Mouse (Mus musculus) liver, embryonic 14.5 days (tissue): ENCODE results near the gene Isy1. TPM values are rescaled to one million over a fixed set of nuclear protein-coding genes. Genes with fewer than 3 reads are reported as not detected.
"Not testable (repeated sequence)": the region's sequence is repeated elsewhere in the genome, so short reads cannot be mapped to it uniquely, and the experiment has no call there.

Source experiments
- ATAC-seq: fragments of 200-750 bp; cut with Nextera tagmentation; 2 replicates; pipeline ENCODE4 v1.8.0; 2017; ENCODE audit warnings: moderate number of reproducible peaks, mild to moderate bottlenecking, moderate library complexity; ENCODE audit not compliant: insufficient read depth
- DNase-seq, 3 experiments: peaks; one replicate each; pipeline ENCODE4 v3.0.0-alpha.2; 2012 to 2013; ENCODE audit warnings: low read depth in 3 of 3, low spot score in 3 of 3
- H3K27ac ChIP-seq: fragments of 300-500 bp; sonication (generic); 2 replicates; pipeline ENCODE4 v1.5.1; 2014; ENCODE audit warnings: moderate library complexity, mild to moderate bottlenecking, control low read depth, inconsistent platforms
- H3K27me3 ChIP-seq: fragments of 300-500 bp; sonication (generic); 2 replicates; pipeline ENCODE4 v1.6.1; 2014; ENCODE audit warnings: mild to moderate bottlenecking, low read length, moderate library complexity; ENCODE audit not compliant: control insufficient read depth, insufficient read depth
- H3K36me3 ChIP-seq: fragments of 300-500 bp; sonication (generic); replicated peaks from 2 replicates; pipeline ENCODE4 v1.6.1; 2014; ENCODE audit warnings: low read depth; ENCODE audit not compliant: control insufficient read depth, insufficient read depth
- H3K4me1 ChIP-seq, 2 experiments: fragments of 200-500 bp in 1 of 2; fragments of 300-500 bp in 1 of 2; sonication (generic) in 1 of 2; replicated peaks; 2 replicates each; pipeline ENCODE4 v1.6.1; 2012 to 2014; ENCODE audit warnings: antibody characterized with exemption in 1 of 2, inconsistent platforms in 1 of 2, low read length in 1 of 2; ENCODE audit not compliant: control insufficient read depth in 2 of 2, insufficient read depth in 2 of 2
- H3K4me2 ChIP-seq: fragments of 300-500 bp; sonication (generic); 2 replicates; pipeline ENCODE4 v1.6.1; 2014; ENCODE audit warnings: low read depth, mild to moderate bottlenecking, control low read depth, moderate library complexity
- H3K4me3 ChIP-seq, 2 experiments: fragments of 200-500 bp in 1 of 2; fragments of 300-500 bp in 1 of 2; sonication (generic) in 1 of 2; 2 replicates each; pipeline ENCODE4 v1.5.1; 2012 to 2014; ENCODE audit warnings: low read depth in 2 of 2, low read length in 2 of 2, mild to moderate bottlenecking in 2 of 2, control low read depth in 1 of 2, inconsistent platforms in 1 of 2, moderate library complexity in 1 of 2; ENCODE audit not compliant: insufficient read depth in 1 of 2
- H3K9ac ChIP-seq: fragments of 300-500 bp; sonication (generic); replicated peaks from 2 replicates; pipeline ENCODE4 v1.6.1; 2014; ENCODE audit warnings: mild to moderate bottlenecking, control low read depth, moderate library complexity
- H3K9me3 ChIP-seq: fragments of 300-500 bp; sonication (generic); 2 replicates; pipeline ENCODE4 v1.6.1; 2016; ENCODE audit warnings: low read length, mixed read lengths; ENCODE audit not compliant: control insufficient read depth
- CTCF ChIP-seq: IDR thresholded peaks from 2 replicates; pipeline ENCODE4 v1.5.1; 2016; ENCODE audit warnings: antibody characterized with exemption, low read depth, control low read depth
- EP300 ChIP-seq: IDR thresholded peaks from 2 replicates; pipeline ENCODE4 v1.6.1; 2016; ENCODE audit warnings: antibody characterized with exemption, low read depth
- WGBS: fragments of 180-500 bp; shearing (Covaris S2); extraction: QIAGEN DNeasy Blood & Tissue Kit; methylation state at CpG from one replicate; pipeline ENCODE4 v1.1.7; 2014; ENCODE audit not compliant: insufficient replicate concordance; 5-methylcytosine and 5-hydroxymethylcytosine counted together
- polyA plus RNA-seq, 2 experiments: library from polyadenylated mRNA; depleted of rRNA in 1 of 2; stranded (reverse) in 1 of 2; unstranded in 1 of 2; fragments of >200 nt; fragmentation: Nextera tagmentation in 1 of 2; extraction: Ambion mirVana in 1 of 2; gene quantifications; 2 replicates each; pipeline versions ENCODE4 v1.2.1 to v1.2.3; 2012 to 2014

Isy1 gene
- polyA plus RNA-seq, 2 experiments: 16.9 to 34.0 TPM

DNA sequence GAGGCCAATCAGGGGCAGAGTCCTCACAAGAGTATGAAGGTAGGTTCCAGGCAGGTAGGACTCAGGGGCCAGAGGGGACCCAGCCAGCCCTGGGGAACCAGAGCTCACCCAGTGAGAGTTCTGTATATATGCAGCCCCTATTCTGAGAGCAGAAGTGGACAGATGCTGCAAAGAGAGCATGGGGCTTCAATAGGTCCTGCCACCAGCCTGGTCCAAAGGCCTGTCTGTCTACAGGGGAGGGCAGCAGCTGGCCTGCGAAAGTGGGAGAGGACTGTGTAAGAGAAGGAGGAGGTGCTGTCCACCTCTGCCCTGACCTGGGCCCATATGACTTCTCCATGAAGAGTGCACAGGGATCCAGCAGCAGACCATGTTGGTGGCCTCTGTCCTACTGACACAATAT is 61.9 kb downstream of the Isy1 start:
- DNase-seq: no peak
- Histone ChIP-seq H3K4me1 (peaks cover 21 to 31% of the 10 kb centered on the region in 2 experiments), H3K27ac (peak overlapping the region; percentile 97), H3K9me3 (no peaks in the 10 kb centered on the region), H3K9ac (peak overlapping the region; percentile 80), H3K4me3 (peak overlapping the region; percentile 47), H3K27me3 (no peaks in the 10 kb centered on the region), H3K36me3 (no peaks in the 10 kb centered on the region), H3K4me2 (peak overlapping the region; percentile 77)
- ATAC-seq: peak; percentile 13; the same call in 1 of the 2 replicates
- TF ChIP-seq EP300 (no peak), CTCF (no peak)
- 45% methylated on average over 1 of the region's 1 CpGs for WGBS

DNA sequence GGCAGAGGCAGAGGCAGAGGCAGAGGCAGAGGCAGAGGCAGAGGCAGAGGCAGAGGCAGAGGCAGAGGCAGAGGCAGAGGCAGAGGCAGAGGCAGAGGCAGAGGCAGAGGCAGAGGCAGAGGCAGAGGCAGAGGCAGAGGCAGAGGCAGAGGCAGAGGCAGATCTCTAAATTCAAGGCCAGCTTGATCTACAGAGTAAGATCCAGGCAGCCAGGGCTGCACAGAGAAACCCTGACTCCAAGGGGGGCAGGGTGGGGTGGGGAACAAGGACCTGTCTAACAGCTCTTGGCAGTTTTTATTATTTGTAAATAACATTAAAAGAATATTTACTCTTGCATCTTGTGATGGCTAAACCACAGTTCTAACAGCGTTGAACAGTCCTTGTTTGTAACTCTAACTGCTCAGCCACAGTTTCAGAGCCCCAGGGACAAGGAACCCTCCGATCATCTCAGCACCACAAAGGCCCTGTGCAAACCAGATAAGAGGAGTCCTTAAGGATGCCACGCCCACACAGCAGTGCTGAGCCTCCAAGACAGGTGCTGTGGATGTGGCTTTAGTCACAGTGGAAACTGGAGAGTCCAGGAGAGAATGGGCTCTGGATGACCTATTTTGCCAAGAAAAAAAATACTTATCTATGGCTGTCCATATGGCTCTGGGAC is 62.9 kb downstream of the Isy1 start:
- Histone ChIP-seq H3K4me1 (peaks cover 21 to 31% of the 10 kb centered on the region in 2 experiments), H3K27ac (peak overlapping the region; percentile 97), H3K9me3 (no peaks in the 10 kb centered on the region), H3K4me3 (peak overlapping the region; percentile 47), H3K27me3 (no peaks in the 10 kb centered on the region), H3K4me2 (peak overlapping the region; percentile 77), H3K36me3 (no peaks in the 10 kb centered on the region), H3K9ac (peak overlapping the region; percentile 80)
- 11% methylated on average over 3 of the region's 3 CpGs for WGBS
- peak; percentile 98 for ATAC-seq
- TF ChIP-seq EP300 (peak; percentile 89), CTCF (no peak)
- DNase-seq: peak; percentile 94 to 95 (median 95)

DNA sequence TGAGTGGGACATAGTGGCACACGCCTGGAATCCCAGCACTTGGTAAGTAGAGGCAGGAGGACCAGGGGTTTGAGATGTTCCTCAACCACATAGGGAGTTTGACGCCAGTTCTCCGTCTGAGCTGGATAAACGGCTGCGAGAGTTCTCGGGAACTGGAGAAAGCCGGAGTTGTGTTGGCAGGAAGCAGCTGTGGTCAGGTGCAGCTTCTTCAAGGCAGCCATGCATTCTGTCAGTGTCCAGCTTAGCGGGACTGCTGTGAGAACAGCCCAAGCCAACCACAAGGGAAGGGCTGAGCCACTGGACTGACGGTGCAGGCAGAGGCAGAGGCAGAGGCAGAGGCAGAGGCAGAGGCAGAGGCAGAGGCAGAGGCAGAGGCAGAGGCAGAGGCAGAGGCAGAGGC is 63.7 kb downstream of the Isy1 start:
- TF ChIP-seq EP300 (no peak), CTCF (no peak)
- DNase-seq (no peak), ATAC-seq (no peak)
- H3K27ac ChIP-seq: no peak overlapping the region
- H3K4me1 ChIP-seq: peaks cover 21 to 31% of the 10 kb centered on the region in 2 experiments
- no peaks in the 10 kb centered on the region for H3K9me3 ChIP-seq
- WGBS: 37% methylated on average over 9 of the region's 9 CpGs
- H3K27me3 ChIP-seq: no peaks in the 10 kb centered on the region
- H3K4me2 ChIP-seq: no peak overlapping the region
- no peaks in the 10 kb centered on the region for H3K36me3 ChIP-seq
- H3K4me3 ChIP-seq: no peak overlapping the region
- H3K9ac ChIP-seq: no peak overlapping the region

DNA sequence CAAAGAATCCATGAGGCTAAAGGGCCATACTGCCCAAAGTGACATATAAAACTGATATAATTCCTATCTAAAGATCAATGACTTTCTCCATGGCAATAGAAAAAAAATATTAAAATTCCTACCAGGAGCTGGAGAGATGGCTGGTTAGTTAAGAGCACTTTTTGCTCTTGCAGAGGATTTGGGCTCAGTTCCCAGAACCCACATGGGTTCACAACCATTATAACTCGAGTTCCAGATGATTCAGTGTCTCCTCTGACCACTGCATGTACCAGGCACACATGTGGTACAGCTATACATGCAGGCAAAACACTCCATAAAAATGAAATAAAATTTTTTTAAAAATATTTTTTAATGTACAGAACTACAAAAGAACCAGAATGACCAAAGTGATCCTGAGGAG is 64.1 kb downstream of the Isy1 start:
- Histone ChIP-seq H3K36me3 (no peaks in the 10 kb centered on the region), H3K27me3 (no peaks in the 10 kb centered on the region), H3K4me2 (no peak overlapping the region), H3K4me3 (no peak overlapping the region), H3K4me1 (peaks cover 21 to 31% of the 10 kb centered on the region in 2 experiments), H3K9ac (no peak overlapping the region), H3K27ac (no peak overlapping the region), H3K9me3 (no peaks in the 10 kb centered on the region)
- ATAC-seq (no peak), DNase-seq (no peak)
- 46% methylated on average over 1 of the region's 1 CpGs for WGBS
- TF ChIP-seq EP300: no peak
- no peak for TF ChIP-seq CTCF

DNA sequence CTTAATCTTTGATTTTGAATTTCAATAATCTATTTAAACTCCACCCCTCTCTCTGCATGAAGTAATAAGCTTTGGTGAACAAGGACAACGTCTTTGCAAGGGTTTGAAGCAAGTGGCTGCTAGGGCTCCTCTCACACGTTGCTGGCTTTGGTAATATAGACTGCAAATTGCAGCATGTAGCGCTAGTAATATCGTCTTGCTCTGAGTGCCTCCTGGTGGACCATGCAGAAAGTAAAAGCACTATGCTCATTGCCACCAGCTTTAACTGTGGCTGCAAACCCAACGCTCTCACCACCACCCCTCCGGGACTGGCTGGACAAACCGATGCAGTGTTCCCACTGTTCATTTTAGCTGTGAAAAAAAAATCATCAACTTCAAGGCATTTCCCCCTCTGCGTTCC is 68.0 kb downstream of the Isy1 start:
- H3K4me2 ChIP-seq: no peak overlapping the region
- 36% methylated on average over 8 of the region's 8 CpGs for WGBS
- H3K36me3 ChIP-seq: no peaks in the 10 kb centered on the region
- TF ChIP-seq EP300 (no peak), CTCF (peak; percentile 73)
- H3K9me3 ChIP-seq: no peaks in the 10 kb centered on the region
- ATAC-seq (peak; percentile 59; the same call in 1 of the 2 replicates), DNase-seq (no peak)
- no peak overlapping the region for H3K27ac ChIP-seq
- peaks cover 1% of the 10 kb centered on the region in 2 experiments for H3K4me1 ChIP-seq
- no peaks in the 10 kb centered on the region for H3K27me3 ChIP-seq
- H3K4me3 ChIP-seq: no peak overlapping the region
- no peak overlapping the region for H3K9ac ChIP-seq

DNA sequence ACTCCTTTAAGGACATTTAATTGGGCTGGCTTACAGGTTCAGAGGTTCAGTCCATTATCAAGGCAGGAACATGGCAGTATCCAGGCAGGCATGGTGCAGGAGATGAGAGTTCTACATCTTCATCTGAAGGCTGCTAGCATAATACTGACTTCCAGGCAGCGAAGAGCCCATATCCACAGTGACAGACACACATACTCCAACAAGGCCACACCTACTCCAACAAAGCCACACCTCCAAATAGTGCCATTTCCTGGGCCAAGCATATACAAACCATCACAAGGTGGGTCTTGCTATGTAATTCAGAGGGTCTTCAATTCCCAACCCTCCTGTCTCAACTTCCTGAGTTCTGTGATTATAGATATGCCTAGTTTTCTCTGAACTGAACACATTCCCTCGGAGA is 74.3 kb downstream of the Isy1 start:
- H3K4me3 ChIP-seq, H3K27me3 ChIP-seq, DNase-seq, ATAC-seq, H3K4me2 ChIP-seq, H3K36me3 ChIP-seq, H3K9me3 ChIP-seq, H3K9ac ChIP-seq: not testable (repeated sequence)
- H3K4me1 ChIP-seq: peaks cover 17 to 29% of the 10 kb centered on the region in 2 experiments
- 94% methylated on average over 2 of the region's 2 CpGs for WGBS
- peak overlapping the region; percentile 27; the same call in 1 of the 2 replicates for H3K27ac ChIP-seq
